Mouse (Mus musculus): ENCODE results near the gene Zbtb42.

The Zbtb42 gene

GRCm38 (mm10) chr12:112678555-112679026 is at the start of gene Zbtb42:
Zbtb42 (plus strand) TSS chr12:112678828.
- DNase-seq (ENCODE audit: low spot score in 2 of 2): peak; percentile 66 to 67

GRCm38 (mm10) chr12:112628928-112629721 is 49.5 kb upstream of the Zbtb42 start:
- peak; percentile 53 to 58 for DNase-seq (ENCODE audit: low spot score in 2 of 2)

GRCm38 (mm10) chr12:112630029-112630428 is 48.6 kb upstream of the Zbtb42 start:
- no peak for DNase-seq (ENCODE audit: low spot score in 2 of 2)

- DNase-seq (ENCODE audit: low spot score in 2 of 2): no peak
Measured at GRCm38 (mm10) chr12:112630796-112631195, 47.8 kb upstream of the Zbtb42 start.

- no peak for DNase-seq (ENCODE audit: low spot score in 2 of 2)
Measured at GRCm38 (mm10) chr12:112631472-112631871, 47.2 kb upstream of the Zbtb42 start.

- DNase-seq (ENCODE audit: low spot score in 2 of 2): no peak
Measured at GRCm38 (mm10) chr12:112632084-112632777, 46.4 kb upstream of the Zbtb42 start.

- no peak for DNase-seq (ENCODE audit: low spot score in 2 of 2)
Measured at GRCm38 (mm10) chr12:112632907-112633306, 45.7 kb upstream of the Zbtb42 start.

- no peak for DNase-seq (ENCODE audit: low spot score in 2 of 2)
Measured at GRCm38 (mm10) chr12:112633686-112634085, 44.9 kb upstream of the Zbtb42 start.

GRCm38 (mm10) chr12:112639526-112639925 is 39.1 kb upstream of the Zbtb42 start:
- no peak for DNase-seq (ENCODE audit: low spot score in 2 of 2)

GRCm38 (mm10) chr12:112643126-112643525 is 35.5 kb upstream of the Zbtb42 start:
- DNase-seq (ENCODE audit: low spot score in 2 of 2): no peak

GRCm38 (mm10) chr12:112644180-112644854 is 34.3 kb upstream of the Zbtb42 start, which contains the start of gene Siva1:
Siva1 (plus strand) TSS chr12:112644679.
- peak; percentile 92 to 98 for DNase-seq (ENCODE audit: low spot score in 2 of 2)

GRCm38 (mm10) chr12:112644855-112645506 is 33.6 kb upstream of the Zbtb42 start:
- no peak for DNase-seq (ENCODE audit: low spot score in 2 of 2)

- DNase-seq (ENCODE audit: low spot score in 2 of 2): no peak
Measured at GRCm38 (mm10) chr12:112646139-112646538, 32.5 kb upstream of the Zbtb42 start.

- DNase-seq (ENCODE audit: low spot score in 2 of 2): no peak
Measured at GRCm38 (mm10) chr12:112648081-112648480, 30.5 kb upstream of the Zbtb42 start.

- no peak for DNase-seq (ENCODE audit: low spot score in 2 of 2)
Measured at GRCm38 (mm10) chr12:112651778-112652439, 26.7 kb upstream of the Zbtb42 start.

- DNase-seq (ENCODE audit: low spot score in 2 of 2): peak; percentile 49 to 81
Measured at GRCm38 (mm10) chr12:112653157-112653824, 25.3 kb upstream of the Zbtb42 start.

GRCm38 (mm10) chr12:112654076-112654475 is 24.6 kb upstream of the Zbtb42 start:
- DNase-seq (ENCODE audit: low spot score in 2 of 2): no peak

- no peak for DNase-seq (ENCODE audit: low spot score in 2 of 2)
Measured at GRCm38 (mm10) chr12:112658619-112659018, 20.0 kb upstream of the Zbtb42 start.

- DNase-seq (ENCODE audit: low spot score in 2 of 2): peak; percentile 36 to 59
Measured at GRCm38 (mm10) chr12:112659109-112659508, 19.5 kb upstream of the Zbtb42 start.

- DNase-seq (ENCODE audit: low spot score in 2 of 2): no peak
Measured at GRCm38 (mm10) chr12:112660576-112661326, 17.9 kb upstream of the Zbtb42 start.

Data from urinary bladder, adult 18-20 months (tissue).